Mouse (Mus musculus) cerebellum, adult 2 months (tissue): ENCODE measurements at regions not wholly inside any gene's neighbourhood (a gene's known extent, or its start where the extent isn't known, plus 50 kb on each side); places are given as distances from the start of the nearest gene placed in this dataset.

Experiments
- CTCF ChIP-seq: fragments of 200-500 bp; IDR thresholded peaks from 2 replicates; pipeline ENCODE4 v1.5.1; 2011; ENCODE audit warnings: low read depth, mild to moderate bottlenecking, control low read depth, low read length, moderate library complexity, borderline replicate concordance; ENCODE audit not compliant: insufficient read depth
- POLR2A ChIP-seq: fragments of 200-500 bp; IDR thresholded peaks from 2 replicates; pipeline ENCODE4 v1.6.1; 2011; ENCODE audit warnings: low read length, control low read depth, borderline replicate concordance; ENCODE audit not compliant: insufficient read depth

GRCm38 (mm10) chr8:40084129-40084528, 590.7 kb upstream of the Adam24 start:
- TF ChIP-seq POLR2A, result no peak
- TF ChIP-seq CTCF, result no peak
